Mouse (Mus musculus) inflammation-experienced regulatory T-cells (primary cell): Measurements from ENCODE around the gene Zic3. TPM values are rescaled to one million over a fixed set of nuclear protein-coding genes. Genes with fewer than 3 reads are reported as not detected.

Experiments used
- polyA plus RNA-seq, 2 experiments: library from polyadenylated mRNA; unstranded; fragments of 100-300 nt; shearing (Covaris generic); gene quantifications; one replicate each; pipeline ENCODE4 v1.2.1; 2017

The Zic3 gene
- under 1 TPM in 1 of 2 experiments, not detected in 1; 0.08 TPM for polyA plus RNA-seq

DNA sequence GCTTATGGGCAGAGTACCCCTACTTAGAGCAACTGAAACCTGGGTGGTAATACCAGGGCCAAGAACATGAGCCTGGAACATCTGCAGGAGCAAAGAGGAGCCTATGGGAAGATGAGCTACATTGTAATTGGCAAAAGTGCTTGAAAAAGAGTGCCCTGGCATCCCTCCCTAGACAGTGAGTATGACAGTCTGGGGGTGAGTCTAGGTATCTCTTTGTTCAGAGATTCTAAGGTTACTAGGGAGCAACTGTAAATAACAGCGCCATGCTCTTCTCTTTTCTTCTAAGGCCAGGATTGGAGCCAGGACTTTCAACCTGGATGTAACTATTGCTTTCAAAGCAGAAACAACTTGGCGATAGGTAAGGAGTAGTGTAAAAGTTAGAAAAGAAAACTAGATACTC, at the start of gene Zic3:
Gene Zic3 (plus strand): TSS at position 301 of the 400 bp plus-strand sequence.

